Mouse (Mus musculus) layer of hippocampus, postnatal 36 days (tissue): ENCODE measurements around the gene Dnah6. TPM values are rescaled to one million over a fixed set of nuclear protein-coding genes. Genes with fewer than 3 reads are reported as not detected.

ENCODE experiments used
- DNase-seq, 2 experiments: peaks; one replicate each; pipeline ENCODE4 v3.0.0; 2022
- total RNA-seq, 2 experiments: library from RNA; stranded (reverse); gene quantifications; 2 replicates each; pipeline ENCODE4 v1.2.3; 2021

Dnah6 gene
- total RNA-seq, 2 experiments from 2014 or later: 0.42 to 0.68 TPM

DNA sequence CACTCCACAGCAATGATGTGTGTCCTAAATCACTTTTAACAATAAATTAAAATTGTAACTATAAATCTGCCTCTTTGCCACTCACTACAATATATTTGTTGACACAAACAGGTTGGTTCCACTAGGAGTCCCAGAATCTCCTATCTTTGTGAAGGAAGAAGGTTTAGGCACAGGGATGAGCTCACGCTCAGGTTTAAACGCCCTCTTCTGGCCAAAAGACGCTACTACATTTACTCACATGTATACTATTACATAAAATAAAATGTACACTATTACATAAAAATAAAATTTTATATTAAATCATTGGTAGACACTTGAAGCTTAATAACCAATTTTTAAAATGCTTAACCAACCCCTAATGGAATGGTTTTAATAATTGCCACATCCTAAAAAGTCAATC lies 201.4 kb downstream of the Dnah6 start:
- DNase-seq: no peak

DNA sequence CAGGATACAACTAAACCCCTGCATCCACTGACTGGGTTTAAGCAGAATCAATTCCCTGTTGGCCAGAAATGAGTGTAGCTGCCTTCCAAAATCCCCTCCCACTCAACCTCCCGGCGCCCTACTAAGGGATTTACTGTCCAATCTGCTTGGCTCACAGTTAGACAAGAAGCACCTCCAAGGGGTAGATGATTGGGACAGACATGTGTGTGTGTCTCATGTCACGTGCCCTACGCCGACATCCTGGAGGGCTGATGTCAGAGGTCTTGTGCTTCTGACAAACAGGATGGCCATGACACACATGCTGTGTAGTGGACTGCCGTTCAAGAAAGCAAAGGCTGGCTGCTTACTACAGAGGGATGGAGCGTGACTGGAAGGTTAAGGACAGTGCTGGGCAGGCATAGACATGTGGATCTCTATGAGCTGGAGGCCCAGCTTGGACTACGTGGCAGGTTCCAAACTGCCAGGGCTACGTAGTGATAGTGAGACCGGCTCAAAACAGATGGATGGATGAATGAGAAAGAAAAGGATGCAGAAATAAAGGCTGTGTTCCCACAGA lies 202.6 kb downstream of the Dnah6 start:
- no peak for DNase-seq

DNA sequence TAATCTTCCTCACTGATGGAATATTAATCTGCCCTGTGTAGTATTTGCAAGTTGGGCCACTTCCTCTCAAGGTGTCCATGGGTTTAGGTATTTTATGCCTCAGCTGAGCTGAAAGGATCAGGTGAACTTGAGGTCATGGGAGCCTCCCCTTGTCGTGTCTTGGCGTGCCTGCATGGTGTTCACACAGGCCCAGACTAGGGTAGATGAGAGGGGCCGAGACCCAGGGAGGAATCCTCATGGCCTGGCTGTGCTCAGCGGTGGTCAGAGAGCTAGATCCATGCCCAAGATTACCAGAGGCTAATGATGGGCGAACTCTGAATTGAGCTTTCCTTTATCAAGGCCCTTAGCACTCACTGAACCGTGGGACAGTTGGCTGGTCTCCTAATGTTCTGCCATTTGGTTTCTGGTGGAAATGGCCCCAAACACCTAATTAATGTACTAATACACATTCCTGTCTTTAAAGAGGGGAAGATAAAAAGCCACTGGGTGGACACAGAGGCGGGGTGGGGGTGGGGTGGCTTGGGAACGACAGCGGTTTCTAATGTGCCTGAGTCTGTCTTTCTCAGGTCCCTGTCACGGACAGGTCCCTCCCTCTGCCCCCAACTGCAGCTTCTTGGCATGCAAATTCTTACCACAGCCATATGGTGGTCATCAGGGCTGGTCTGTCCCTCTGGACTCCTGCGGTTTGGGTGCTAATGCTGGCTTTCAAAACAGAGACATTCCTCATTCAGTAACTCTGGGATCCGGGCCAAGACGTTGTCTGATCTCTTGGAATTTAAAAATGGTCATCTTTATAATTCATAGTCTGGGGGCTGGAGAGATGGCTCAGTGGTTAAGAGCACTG lies 206.9 kb downstream of the Dnah6 start:
- DNase-seq: no peak

DNA sequence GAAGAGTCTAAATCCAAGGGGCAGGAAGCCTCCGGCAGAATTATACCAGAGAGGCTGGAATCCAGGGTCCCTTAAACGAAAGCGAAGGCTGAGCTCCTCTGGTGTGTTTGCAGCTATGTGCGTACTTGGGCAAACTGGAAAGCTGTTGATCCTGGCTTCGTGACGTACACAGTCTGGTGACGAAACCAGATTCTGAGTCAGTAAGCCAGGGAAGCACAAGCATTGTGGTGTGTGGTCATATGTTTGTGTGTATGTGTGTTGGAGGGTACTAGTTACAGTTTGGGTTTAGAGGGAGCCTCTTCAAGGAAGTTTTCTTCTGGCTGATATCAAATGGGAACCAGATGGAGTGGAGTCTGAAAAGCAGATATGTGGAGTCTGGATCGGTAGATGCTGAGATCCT lies 208.5 kb downstream of the Dnah6 start:
- no peak for DNase-seq

DNA sequence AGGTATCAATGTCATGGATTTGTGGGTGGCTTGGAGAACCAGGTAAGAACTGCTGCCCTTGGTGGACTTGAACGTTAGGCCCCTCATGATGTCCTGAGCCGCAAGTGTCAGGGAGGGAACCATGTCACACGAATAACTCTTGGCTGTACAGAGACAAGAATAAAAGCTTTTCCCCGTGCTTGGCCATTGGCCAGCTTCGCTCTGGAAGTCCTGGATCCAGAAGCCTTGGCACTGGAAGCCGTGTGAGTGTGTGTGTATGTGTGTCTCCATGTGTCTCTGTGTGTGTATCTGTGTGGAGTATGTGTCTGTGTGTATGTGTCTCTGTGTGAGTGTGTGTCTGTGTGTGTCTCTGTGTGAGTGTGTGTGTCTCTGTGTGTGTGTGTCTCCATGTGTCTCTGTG lies 209.6 kb downstream of the Dnah6 start:
- DNase-seq: no peak

DNA sequence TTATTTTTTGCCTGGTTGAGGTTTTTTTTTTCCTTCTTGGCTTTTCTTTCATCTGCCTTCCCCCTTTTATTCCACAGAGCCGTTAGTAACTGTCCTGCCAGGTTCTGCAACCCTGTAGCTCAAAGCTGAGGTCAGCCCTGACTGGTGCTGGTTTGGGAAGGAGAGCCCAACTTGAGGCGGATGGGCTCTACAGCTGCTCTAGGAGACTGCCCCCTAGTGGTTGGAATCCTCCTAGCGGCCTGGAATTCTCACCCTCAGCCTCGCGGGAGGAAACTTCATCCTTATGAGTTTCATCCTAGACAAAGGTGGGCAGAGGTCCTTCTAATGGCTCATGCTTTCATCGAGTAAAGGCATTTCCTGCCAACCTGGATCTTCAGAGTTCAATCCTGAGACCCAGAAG lies 211.4 kb downstream of the Dnah6 start:
- peak; percentile 17 to 35 for DNase-seq

DNA sequence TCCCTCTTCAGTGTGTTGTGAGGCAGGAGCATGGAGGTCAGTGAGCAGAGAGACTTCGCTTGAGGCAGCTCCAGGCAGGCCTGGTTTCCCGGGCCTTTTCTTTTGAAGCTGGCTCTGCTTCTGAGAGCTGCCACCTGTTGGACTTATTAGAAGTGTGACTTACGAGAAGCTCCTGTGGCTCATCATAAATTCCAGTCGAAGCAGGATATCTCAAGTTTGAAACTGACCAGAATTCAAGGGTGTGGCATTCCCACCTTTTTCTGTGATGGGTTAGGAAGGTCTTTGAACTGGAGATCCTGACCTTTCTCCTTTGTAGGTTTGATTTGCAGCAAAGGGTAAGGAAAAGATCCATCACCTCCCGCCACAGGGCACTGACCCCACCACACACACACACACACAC lies 217.8 kb downstream of the Dnah6 start:
- no peak for DNase-seq

DNA sequence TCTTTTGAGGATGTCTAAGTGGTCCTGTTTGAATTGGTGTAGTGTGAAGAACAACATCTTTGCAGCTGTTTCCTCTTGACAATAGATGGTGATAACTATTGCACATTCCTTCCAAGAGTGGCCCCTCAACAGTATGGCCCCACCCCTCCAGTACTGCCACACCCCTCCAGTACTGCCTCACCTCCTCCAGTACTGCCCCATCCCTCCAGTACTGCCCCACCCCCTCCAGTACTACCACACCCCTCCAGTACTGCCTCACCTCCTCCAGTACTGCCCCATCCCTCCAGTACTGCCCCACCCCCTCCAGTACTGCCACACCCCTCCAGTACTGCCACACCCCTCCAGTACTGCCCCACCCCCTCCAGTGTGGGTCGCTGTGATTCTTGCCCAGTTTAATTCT lies 219.1 kb downstream of the Dnah6 start:
- no peak for DNase-seq

DNA sequence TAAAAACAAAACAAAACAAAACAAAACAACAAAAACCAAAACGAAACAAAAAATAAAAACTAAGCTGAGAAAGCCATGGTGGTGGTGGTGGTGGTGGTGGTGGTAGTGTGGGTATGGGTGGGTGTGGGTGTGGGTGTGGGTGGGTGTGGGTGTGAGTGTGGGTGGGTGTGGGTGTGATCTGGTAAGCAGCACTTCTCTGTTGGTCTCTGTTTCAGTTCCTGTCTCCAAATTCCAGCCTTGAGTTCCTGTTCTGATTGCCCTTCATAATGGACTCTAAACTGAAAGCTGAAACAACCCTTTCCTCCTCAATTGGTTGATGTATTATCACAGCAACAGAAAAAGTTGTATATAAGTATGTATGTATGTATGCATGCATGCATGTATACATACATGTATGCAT lies 222.6 kb downstream of the Dnah6 start:
- DNase-seq: no peak

DNA sequence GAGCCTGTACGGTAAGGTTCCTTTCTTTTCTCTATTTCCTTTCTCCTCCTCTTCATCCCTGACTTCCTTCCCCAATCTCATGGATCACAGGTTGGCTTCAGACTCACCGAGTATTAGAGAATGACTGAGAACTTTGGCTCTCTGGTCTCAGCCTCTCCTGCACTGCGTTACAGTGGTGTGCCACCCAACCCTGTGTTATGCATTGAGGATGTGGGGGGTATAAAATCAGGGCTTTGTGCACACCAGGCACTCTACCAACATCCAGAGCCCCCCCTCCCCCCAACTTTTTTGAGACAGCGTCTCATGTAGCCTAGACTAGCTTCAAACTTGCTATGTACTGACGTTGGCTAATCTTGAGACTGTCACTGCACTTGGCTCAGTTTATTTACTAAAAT lies 227.8 kb downstream of the Dnah6 start:
- no peak for DNase-seq

DNA sequence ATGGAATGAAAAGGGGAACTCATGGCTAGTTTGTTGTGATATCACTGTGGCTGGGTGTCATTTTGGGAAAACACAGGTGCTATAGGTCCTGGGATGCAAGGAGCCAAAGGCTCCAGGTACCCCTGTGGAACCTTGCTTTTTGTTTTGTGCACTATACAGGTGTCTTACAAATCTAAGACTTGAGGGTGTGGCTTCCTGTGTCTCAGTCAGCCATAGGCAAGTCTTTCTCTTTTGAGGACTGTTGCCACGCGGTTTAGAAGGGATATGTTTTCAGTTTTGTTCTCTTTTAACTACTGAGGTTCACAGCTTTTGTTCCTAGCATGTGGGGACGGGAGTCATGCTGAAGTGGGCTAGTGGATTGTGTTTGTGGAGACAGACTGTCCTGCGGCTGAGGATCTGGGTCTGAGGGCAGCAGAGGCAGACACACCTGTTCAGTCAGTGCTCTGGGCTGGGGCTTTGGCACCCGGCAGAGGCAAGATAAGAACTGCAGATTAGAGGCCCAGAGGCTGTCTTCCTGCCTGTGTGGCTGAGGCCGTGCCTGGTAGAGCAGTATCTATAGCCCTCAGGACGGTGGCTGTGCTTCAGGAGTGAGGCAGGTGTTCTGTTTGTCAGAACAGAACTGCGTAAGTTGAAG lies 228.3 kb downstream of the Dnah6 start:
- DNase-seq: no peak

DNA sequence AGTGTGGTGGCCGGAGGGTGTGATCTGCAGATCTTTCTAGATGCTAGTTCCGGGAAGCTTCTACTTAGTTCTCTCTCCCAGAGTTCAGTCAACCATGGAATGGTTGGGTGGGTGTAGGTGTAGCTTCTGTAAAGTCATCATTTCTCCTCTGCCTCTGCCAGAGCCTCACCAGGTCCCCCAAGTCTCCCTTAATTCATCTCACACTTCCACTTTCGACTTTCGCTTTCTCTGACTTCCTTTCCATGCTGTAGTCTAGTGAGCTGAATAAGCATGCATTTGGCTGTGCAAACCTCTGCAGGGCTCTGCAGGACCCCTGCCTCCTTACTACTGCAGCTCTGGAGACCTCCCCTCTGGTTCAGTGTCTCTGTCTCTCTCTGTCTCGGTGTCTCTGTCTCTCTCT lies 231.2 kb downstream of the Dnah6 start:
- DNase-seq: no peak

DNA sequence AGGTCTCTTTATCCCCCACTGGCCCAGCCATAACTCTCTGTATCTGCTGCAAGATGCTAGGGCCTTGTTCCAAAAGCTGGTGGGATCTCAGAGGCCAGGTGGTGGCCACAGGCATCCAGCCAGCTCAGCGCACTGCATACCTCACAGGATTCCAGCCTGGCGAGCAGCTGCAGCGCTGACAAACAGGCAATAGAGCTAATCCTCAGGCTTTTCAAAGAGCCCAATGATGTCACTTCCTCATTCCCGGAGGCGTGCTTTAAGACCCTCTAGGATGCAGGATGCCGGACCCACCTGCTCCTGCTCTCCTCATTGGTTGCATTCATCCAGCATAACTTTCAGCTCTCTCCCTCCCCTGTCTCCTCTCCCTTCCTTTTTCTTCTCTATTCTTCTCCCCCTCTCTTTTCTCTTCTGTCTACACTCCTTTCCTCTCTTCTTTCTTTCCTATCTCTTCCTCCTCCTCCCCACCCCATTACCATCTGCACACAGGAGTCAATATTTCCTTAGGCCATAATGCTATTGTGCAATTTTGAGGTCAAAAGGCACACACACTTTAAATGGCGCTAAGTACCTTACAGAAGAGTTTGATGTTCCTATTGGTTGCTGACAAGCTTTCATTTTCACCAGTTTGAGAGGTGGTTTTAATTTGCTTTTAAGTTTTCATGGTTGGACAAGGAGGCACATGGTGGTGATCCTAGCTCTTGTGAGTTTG lies 232.3 kb downstream of the Dnah6 start:
- no peak for DNase-seq

DNA sequence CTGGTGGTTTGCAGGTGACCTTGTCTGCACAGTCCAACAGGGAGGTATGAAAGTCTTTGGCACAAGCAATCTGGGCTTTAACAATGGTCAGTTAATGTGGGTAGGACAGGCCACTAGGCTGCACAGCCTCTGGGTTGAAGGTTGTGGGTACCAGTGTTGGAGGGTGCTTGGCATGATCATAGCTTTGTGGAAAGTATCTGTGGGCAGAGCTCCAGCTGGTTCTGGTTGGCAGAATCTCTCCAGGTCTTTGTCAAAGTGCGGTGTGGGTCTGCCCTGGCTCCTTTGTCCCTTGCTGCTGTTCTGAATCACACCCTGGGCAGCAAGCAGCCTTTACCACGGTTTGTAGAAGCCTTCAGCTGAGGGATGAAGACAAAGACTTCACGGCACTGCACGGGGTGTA lies 238.9 kb downstream of the Dnah6 start:
- no peak for DNase-seq

DNA sequence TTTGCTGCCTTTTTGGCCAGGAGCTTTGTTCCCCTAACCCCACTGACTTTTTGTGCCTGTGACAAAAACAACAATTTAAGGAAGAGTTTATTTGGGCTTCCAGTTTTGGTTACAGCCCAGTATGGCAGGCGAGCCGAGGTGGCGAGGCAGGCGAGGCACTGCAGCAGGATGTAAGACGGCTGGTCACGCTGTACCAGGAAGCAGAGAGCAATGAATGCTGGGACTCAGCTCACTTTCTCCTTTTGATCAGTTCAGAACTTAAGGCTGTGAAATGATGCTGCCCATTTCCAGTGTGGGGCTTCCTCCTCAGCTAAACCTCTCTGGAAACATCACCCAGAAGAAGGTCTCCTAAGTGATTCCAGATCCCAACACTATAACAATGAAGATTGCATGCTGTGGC lies 239.6 kb downstream of the Dnah6 start:
- no peak for DNase-seq

DNA sequence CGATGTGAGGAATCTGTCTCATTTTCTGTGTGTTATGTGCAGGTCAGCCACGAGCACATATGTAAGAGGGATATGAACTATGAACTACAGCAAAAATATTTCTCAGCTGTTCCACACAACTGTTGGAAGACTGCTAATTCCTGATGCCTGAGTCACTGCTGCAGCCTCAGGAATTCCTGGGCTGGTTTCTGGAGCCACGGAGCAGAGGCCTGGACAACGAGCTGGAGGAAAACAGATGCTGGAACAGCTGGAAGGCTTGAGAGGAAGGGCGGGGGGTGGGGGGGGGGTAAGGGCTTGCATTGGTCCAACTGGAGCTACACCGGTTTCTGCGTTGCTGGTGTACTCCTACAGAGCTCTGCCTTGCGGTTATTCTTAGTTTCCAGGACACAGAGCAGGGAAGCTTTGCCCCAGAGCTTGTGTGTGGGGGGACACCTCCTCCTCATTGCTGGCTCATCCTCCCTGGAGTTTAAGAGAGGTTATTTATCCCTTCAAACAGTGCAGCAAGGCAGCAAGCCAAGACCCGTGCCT lies 240.3 kb downstream of the Dnah6 start:
- DNase-seq: no peak

DNA sequence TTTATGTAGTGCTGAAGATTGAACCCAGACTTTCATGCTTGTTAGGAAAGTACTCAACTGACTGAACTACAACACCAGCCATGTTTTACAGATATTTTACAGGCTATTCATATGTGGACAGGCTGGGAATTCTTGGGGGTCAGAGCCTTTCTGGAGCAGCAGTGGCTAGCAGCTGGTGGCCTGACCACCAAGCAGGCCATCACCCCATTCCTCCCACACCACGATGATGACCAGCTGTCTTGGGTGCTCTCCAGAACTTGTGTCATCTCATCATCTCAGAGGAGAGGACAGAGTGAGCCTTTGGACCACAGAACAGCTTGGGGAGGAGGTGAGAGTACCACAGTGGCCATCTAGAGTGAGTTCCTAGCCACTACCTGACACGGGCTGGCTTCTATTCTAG lies 244.6 kb downstream of the Dnah6 start:
- DNase-seq: no peak

DNA sequence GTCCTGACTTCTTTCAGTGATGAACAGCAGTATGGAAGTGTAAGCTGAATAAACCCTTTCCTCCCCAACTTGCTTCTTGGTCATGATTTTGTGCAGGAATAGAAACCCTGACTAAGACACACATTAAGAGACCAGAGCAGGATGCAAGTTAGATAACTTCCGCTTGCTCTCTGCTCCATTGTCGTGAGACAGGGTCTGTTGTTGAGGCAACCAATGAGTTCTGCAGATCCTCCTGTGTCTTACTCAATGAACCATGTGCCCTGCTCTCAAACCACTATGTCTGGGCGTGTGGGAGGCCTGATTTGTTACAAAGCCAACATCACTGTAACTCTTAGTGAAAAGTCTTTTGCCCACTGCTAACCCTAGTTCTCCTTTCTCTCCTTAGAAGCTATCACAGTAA lies 250.4 kb downstream of the Dnah6 start:
- DNase-seq: no peak

DNA sequence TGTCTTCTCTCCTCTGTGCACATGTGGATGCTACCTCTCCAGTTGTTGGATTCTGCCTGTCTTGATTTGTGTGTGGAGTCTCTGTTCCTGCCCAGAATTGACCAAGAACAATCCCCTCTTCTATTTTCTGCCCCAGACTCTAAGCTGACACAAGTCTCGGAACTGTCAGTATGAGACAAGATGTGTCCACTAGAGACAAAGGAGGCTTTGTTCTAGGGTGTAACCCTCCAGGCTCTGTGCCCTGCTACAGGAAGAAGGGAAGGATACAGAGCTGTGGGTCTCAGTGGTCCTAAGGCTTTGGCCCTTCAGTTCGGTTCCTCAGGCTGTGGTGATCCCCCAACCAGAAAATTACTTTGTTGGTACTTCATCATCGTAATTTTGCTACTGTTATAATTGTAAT lies 251.7 kb downstream of the Dnah6 start:
- DNase-seq: no peak
